Mouse (Mus musculus) layer of hippocampus, postnatal 25 days (tissue): ENCODE measurements at regions not wholly inside any gene's neighbourhood (a gene's known extent, or its start where the extent isn't known, plus 50 kb on each side); places are given as distances from the start of the nearest gene placed in this dataset.
A peak's percentile ranks its signal among the peaks of the same experiment; 100 is the strongest.

ENCODE experiments used
- DNase-seq, 2 experiments: peaks; one replicate each; pipeline ENCODE4 v3.0.0; 2022; ENCODE audit warnings: mixed read lengths in 2 of 2, low spot score in 1 of 2; ENCODE audit errors: extremely low spot score in 1 of 2

DNA sequence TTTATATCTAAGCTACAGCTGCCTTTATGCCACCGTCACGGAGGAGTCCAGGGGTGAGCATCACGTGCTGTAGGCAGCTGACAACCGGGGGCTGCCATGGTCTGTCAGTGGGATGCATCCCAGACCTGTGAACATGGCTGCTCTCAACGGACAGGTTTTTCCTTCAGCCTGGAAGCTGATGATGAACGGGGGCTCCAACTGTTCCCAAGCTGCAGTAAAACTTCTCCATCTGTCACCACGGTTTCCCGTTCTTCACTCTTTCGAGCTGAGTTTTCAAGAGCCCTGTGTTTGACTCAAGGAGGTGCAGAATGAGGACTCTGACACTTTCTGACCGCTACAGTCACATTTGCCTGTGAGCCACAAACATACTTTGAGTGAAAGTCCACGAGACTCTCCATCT lies 535.7 kb upstream of the Tmem132c start:
- no peak for DNase-seq

GRCm38 (mm10) chr5:126706701-126707100 lies 534.9 kb upstream of the Tmem132c start:
- DNase-seq, result no peak

GRCm38 (mm10) chr5:126714672-126715071 lies 526.9 kb upstream of the Tmem132c start:
- no peak for DNase-seq

DNA sequence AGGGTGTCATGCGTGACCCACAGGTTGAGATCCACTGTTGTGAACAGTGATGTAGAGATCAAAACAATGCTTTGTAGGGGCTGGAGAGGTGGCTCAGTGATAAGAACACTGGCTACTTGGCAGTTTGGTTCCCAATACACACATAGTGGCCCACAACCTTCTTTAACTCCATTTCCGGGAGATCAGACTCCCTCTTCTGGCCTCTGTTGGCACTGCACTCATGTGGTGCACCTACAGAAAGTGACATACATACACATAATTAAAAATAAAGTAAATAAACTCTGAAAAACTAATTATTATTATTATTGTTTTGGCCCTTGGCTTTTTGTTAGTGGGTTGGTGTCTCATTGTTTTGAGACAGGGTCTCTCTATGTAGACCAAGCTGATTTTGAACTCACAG lies 523.2 kb upstream of the Tmem132c start:
- DNase-seq, result no peak

- no peak for DNase-seq
These were observed 520.3 kb upstream of the Tmem132c start for GRCm38 (mm10) chr5:126721300-126721699.

DNA sequence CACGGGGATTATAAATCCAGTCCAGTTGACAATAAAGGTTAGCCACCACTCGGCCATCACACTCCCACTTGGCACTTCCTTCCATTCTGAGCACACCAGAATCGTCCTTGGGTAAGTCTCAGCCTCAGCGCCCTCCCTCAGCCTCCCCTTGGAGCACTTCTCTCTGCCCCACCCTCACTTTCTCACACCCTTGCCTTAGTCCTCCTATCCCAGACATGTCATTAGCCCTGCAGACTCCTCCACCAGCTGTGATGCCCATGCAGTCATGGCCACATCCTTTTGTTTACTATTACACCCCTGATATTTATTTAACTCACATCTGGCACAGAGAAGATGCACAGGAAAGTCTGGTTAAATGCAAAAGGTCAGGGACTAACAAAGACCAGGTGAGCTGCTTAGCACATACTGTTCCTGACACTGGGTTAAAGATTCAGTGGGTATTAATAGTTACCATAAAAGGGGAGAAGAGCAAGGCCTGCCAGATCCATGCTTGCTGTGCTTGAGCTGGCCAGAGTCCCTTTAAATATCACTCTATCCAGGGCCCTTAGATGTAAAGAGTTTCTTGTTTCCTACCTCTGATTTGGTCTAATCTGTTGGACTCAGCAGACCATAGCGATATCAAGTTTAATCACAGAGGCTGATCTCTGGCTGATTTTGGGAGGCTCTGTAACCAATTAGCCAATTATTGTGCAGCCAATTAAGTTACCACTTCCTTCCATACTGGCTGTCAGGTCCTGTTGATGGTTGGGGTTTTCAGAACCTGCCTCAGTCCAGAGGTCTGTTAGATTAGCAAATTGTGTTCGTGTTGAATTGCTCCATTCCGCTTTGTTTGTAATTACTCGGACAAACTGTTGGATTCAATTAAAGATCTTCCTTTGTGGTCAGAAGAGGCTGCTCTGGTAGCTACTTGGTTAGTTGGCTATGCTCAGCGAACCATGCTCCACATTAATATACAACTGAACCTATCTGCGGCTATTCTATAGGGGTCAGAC lies 518.0 kb upstream of the Tmem132c start:
- no peak for DNase-seq

GRCm38 (mm10) chr5:126724329-126724728 lies 517.3 kb upstream of the Tmem132c start:
- DNase-seq, result no peak

DNA sequence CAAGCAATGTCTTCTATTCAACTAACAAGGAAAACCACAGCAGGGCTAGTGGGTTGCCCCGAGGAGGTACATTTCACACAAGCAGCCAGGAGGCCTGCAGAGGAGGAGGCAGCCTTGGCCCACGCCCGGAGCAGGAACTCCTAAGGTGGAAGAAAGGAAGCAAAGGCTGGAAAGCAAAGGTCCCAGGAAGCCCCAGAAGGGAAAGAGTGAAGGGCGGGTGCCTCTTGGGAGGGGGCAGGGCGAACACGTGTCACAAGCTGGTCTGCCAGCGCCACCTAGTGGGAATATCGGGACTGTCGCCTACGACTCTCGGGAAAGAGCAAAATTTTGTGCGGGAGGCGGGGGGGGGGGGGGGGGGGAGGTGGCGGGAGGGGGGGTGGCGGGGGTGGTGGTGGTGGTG lies 508.1 kb upstream of the Tmem132c start:
- DNase-seq, result peak; percentile 90 to 95

DNA sequence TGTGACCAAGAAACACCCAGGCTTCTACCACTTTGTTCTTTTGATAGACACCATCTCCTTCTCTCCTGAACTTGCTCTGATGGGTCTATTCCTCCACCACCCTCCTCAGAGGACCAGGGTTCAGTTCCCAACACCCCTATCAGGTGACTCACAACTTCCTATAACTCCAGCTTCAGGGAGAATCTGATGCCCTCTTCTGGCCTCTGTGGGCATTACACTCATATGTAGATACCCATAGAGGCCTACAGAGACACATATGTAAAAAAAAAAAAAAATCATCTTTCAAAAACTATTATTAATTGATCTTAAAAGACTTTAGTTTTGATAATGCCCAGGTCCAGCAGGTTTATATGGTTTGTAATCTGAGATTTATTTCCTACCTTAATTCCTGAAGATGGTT lies 505.9 kb upstream of the Tmem132c start:
- no peak for DNase-seq

DNA sequence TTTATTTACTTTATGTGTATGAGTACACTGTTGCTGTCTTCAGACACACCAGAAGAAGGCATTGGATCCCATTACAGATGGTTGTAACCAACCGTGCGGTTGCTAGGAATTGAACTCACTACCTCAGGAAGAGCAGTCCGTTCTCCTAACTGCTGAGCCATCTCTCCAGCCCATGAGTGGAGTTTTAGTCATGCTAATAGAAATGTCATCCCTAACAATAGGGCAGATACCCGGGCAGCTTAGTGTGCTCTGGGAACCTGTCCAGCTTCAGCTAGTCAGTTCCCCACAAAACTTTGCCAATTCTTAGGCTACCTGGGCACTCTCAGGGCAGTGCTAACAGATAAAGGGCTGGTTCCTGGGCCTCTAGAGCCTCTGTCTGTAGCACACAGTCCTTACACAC lies 503.9 kb upstream of the Tmem132c start:
- no peak for DNase-seq

DNA sequence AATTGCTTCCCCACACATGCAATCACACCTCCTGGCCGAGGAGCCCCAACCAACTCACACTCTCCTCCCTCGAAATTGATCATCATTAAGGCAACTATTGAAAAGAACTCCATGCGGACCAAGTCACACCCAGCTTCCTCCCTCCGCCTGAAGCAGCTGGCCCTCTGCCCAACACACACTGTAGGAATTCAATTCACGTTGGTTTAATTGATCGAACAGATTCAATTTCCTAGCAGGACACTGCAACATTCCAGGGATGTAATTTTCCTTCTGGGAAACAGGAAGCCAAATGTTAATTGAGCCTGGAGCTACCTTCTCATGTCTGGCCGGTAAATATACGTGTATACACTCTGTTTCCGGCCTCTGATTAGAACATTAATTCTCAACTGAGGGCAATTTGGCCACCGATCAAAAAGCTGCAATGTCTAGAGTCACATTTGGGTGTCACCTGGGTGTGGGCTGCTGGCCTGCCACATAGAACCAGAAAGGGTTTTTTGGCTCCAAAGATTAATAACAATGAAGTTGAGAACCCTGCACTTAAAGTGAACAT lies 500.7 kb upstream of the Tmem132c start:
- DNase-seq, result no peak

DNA sequence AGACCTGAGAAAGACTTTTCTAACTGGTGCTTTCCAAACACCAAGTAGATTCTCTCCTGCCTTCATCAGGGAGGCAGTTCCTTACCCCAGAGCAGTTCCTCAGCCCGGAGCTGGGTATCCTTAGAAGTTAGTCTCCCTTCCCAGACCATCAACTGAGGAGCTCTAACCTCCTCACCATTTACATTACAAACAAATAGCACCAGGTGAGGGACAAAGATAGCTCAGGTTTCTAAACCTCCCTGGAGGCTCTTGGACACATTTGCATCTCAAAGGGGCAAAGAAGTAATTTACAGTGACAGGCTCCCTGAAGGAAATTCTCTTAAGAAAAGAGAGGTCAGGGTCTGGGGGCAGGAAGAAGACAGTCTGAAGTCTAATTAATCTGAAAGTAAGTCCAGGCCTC lies 486.5 kb upstream of the Tmem132c start:
- DNase-seq, result no peak

GRCm38 (mm10) chr5:126765037-126765707 lies 476.4 kb upstream of the Tmem132c start:
- no peak for DNase-seq

DNA sequence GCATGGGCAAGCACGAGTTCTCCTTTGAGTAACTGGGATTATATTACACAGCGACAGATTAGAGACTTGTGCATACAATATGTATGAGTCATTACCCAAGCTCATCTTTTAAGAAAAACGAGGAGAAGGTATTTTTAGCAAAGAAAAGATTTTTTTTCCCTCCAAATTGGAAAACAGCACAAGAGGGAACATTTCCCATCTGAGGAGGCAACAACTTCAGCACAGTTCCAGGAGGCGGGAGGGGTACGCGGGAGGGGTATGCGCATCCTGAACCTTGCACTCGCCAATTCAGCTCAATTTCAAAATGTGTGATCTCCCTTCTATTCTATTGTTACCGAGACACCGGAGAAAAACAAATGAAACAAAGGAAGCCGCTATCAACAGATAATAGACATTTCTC lies 472.6 kb upstream of the Tmem132c start:
- no peak for DNase-seq

GRCm38 (mm10) chr5:126787706-126788610 lies 453.6 kb upstream of the Tmem132c start:
- DNase-seq, result no peak

DNA sequence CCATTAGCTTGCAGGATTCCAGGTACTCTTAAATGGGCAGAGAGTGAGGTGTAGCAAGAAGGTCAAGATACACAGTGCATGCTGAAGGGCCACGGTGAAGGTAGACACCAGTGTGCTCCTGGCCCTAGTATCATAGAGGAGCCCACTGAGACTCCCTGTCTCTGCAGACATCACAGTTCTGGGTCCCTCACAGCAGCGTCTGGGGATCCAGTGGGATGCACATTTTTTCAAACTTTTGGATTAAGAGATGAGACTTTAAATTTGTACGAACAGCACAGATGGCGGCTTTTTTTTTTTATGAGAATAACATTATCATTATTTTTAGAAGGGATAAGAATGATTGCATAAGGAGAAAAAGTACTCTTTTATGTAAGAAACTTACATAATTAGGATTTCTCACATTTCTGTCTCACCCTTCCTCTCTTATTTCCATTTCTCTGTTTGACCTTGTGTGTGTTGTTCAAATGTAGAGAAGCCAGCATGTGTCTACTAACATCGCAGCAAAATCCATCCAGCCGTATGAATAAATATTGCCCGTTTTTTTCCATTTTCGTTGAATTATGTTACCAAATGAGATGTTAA lies 441.8 kb upstream of the Tmem132c start:
- no peak for DNase-seq

DNA sequence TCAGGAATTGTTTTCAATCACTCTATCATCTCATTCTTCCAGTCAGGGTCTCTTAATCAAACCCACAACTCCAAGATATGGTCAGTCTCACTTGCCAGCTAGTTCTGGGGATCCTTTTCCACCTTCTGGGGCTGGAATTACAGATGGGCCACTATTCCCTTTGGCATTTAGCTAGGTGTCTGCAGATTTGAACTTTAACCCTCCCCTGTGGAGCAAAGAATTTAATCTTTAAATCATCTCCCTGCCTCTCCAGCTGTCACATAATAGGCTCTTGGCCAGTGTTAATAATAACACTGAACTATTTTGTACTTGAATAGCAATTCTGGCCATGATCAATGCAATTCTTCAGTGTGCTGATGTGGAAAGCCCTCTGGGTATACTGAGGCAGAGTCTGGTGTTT lies 435.0 kb upstream of the Tmem132c start:
- no peak for DNase-seq

GRCm38 (mm10) chr5:126816069-126816468 lies 425.5 kb upstream of the Tmem132c start:
- DNase-seq, result no peak

DNA sequence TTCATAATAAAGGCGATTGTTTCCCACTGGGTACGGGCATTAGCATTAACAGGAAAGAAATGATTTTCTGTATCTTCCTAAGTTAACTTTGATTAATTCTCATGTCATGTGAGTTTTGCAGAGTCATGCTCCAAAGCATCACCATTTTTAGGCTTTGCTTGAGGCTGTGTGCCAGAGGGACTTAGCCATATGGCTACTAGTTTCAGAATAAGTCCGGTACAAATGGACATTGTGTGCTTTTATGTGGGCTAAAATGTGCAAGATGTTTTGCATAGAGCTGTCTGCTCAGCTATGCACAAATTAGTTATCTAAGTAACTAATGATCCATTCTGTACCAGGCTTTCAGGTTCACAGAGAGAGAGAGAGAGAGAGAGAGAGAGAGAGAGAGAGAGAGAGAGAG lies 406.2 kb upstream of the Tmem132c start:
- no peak for DNase-seq

GRCm38 (mm10) chr5:126842606-126843005 lies 399.0 kb upstream of the Tmem132c start:
- DNase-seq, result peak in 1 of 2 experiments; percentile 9
